Mouse (Mus musculus) hindlimb bud, embryonic 11.5 days (tissue): ENCODE results near the gene Syt15.
"Not testable (repeated sequence)": the region's sequence is repeated elsewhere in the genome, so short reads cannot be mapped to it uniquely, and the experiment has no call there.

Source experiments
- DNase-seq: peaks from one replicate; pipeline ENCODE4 v3.0.0-alpha.2; 2012; ENCODE audit warnings: low read depth, low spot score; ENCODE audit errors: extremely low spot score

The Syt15 gene

GRCm38 (mm10) chr14:34226566-34226965 is 7.2 kb downstream of the Syt15 start:
- no peak for DNase-seq

DNA sequence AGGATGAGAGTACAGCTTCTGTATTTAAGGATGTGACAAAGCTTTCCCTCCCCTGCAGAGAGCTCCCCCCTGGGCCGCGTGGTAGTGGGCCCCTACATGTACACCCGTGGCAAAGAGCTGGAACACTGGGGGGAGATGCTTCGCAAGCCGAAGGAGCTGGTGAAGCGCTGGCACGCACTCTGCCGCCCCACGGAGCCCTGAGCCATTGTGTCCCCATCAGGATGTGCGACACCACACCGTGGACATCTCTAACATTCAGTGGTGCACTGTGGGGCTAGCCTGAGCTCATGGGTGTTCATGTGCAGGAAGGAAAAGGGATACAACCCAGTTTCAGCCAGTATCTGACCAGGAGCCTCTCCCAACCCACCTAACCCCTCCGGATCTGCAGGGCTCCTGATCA is 8.6 kb downstream of the Syt15 start:
- no peak for DNase-seq

- no peak for DNase-seq
Observed at GRCm38 (mm10) chr14:34228830-34229506, 9.6 kb downstream of the Syt15 start.

GRCm38 (mm10) chr14:34232340-34232739 is 12.9 kb downstream of the Syt15 start:
- no peak for DNase-seq

GRCm38 (mm10) chr14:34232866-34233680 is 13.7 kb downstream of the Syt15 start:
- DNase-seq, result no peak

DNA sequence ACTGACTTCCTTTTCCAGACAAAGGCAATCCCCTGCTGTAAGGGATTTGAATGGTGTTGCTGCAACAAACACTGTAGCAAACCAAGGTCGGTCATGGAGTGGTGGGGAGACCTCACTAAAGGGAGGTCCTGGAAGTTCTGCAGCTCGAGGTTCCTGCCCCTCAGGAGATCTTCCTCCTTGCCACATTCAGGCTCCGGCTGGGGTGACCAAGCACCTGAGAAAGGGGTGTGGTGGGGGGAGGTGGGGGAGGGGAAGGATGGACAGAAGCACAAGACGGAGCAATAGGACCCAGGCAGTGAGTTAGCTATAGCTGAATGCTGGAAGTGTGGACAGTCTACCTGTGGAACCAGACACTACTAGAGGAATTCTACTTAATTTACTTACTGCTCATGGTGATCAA is 14.5 kb downstream of the Syt15 start:
- no peak for DNase-seq

DNA sequence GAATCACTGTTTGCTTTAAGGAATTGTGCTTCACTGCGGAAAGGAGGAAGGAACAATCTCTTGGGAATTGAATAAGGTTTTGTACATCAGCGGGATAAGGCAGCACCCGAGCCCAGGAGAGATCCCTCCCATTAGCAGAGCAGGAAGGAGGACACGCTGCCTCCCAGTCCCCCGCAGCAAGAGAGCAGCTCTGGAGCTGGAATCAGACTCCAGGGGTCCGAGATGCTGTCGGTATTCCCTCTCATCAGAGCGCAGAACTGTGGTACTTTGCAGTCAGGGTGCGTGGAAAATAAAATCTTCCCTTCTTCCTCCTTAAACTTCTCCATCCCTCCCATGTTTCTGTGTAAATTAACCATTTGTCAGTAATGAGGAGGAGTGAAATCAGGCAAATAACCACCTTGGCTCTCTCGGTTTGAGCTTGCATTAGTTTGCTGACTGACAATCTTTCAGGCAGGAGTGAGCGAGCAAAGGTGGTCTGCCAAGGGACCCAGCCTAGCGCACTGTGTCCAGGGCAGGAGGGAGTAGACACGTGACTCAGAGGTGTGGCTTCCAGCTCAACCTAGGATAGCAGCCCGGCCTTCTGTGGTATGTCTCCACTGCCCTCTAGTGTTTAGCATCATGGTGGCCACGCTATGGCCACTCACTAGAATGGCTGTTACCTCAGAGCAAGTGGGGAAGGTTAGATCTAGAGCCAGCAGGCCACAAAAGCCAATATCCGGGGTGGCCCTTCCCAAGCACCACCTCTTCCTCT is 15.4 kb downstream of the Syt15 start:
- DNase-seq, result peak; percentile 22

- DNase-seq, result no peak
Observed at GRCm38 (mm10) chr14:34240263-34240662, 20.9 kb downstream of the Syt15 start.

- no peak for DNase-seq
Observed at GRCm38 (mm10) chr14:34240676-34241075, 21.3 kb downstream of the Syt15 start.

DNA sequence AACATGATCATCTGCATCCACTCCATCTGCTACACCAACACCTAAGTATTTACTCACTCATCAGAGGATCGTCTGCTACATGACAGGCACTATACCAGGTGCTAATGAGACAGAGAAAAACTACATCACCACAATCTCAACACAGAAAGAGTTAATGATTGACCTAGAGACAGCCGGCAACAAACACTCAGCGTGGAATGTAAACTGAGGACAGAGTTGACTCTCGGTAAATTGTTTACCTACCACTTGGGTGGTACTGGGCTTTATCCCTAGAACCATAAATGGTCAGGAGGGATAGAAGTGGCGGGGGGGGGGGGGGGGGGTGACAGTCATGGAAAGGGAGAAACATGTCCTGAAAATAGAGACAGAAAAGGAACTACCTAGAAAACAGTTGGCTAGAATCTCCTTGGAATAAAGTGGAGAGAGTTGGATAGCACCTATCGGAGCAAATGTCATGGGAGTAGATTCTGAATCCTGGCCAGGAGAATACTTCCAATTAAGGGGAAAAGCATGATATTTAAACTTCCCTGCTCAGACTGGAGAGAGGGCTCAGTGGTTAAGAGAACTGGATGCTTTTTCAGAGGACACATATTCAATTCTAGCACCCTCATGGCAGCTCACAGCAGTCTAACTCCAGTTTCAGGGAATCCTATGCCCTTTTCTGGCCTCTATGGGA is 33.2 kb downstream of the Syt15 start:
- no peak for DNase-seq

DNA sequence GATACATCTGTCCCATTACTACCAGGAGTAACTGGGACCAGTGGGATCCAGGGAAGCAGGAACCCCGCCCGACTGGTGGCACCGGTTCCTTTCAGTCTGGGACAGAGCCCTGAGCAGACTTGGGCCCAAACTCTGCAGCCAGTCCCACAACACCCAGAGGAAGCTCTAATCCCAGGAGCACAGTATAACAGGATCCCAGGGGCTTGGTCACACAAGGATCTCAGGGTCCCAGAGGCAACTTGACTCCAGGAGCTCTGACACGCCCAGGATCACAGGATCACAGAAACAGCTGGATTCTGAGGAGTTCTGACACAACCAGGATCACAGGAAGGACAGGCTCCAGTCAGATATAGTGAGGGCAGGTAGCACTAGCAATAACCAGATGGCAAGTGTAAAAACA is 33.9 kb downstream of the Syt15 start:
- DNase-seq, result no peak

DNA sequence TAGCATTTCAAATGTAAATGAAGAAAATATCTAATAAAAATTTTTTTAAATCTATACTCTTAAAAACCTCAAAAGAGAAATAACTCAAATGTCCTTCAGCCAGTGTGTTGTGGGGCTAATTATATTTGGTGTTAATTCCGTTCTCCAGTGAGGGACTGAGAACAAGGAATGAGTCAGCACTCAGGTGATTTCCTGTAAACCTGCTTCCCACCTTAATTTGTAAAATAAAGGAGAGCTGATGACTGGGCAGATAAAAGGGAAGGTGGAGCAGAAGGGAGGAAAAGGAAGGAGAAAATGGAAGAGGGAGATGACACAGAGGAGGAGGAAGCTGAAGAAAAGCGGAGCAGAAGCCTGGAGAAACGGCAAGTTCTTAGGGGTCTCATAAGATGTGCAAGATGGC is 39.1 kb downstream of the Syt15 start:
- not testable (repeated sequence) for DNase-seq

DNA sequence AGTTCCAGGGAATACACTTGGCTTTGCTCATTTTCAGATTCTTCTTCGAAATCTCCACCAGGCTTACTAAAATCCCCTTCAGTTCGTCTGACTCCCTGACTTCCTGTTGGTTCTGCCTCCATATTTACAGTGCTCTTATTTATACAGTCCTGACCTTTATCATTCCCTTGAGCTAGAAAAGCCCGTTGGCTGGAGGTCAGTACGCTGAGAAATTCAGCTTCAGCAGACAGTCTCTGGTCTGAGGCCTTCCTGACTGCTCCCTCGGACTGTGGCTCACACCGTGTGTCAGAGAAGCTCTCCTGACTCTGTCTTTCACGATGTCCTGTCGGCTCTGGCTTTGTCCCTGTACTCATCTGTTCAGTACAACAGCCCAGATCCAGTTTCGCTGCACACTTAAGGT is 48.7 kb downstream of the Syt15 start:
- DNase-seq, result no peak

DNA sequence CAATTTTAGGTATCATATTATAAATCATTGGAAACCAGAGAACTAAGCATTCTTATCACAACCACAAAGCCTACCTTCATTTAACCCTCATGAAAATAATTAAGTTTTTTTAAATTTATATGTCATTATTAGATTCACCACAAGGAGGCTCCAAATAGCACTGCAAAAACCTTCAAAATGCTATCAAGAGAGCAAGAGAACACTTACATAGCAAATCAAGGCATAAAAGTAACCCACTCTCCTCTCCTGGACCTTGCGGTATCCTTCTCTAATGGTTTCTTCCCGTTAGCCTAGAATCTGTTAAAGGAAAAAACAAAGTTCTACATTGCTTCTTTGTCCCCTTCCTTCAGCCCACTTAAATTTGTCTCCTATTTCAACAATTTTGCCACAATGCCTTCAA is 53.9 kb downstream of the Syt15 start:
- DNase-seq, result peak; percentile 1

DNA sequence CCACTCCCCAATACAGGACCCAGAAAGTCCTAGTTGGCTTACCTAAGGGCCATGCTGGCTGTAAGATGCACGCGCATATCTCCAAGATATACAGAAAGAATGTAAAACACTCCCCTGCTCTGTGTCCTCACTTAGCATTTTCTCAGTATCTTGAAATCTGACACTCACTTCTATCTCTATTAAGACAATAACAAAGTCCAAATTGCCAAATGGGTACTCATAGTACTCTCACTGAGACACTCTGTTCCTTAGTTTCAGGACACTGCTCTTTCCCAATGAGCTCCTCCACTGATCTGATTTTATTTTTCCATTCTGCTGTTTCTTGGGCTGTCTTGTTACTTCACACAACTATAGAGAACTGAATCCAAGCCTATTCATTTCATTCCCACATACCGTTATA is 54.7 kb downstream of the Syt15 start:
- no peak for DNase-seq

DNA sequence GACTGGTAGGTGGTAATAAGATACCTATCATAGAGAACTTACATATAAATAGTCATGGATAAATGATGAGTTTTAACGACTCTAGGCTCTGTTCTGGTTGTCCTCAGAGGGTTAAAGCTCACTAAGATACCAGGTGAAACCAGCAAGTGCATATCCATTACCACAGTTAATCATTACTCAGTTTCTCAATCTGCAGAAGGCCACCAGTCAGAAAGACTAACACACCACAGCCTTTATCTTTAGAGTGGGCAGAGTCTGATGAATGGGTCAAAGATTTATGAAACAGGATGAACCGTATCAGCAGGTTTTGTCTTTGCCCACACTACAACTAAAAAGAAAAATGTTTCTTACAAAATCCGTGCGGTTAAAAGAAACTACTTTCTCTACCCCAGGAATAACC is 55.8 kb downstream of the Syt15 start:
- DNase-seq, result no peak

GRCm38 (mm10) chr14:34279726-34280125 is 60.3 kb downstream of the Syt15 start:
- no peak for DNase-seq
